ENCODE assay signal across 10 mouse cellular contexts in the genomic region with DNA sequence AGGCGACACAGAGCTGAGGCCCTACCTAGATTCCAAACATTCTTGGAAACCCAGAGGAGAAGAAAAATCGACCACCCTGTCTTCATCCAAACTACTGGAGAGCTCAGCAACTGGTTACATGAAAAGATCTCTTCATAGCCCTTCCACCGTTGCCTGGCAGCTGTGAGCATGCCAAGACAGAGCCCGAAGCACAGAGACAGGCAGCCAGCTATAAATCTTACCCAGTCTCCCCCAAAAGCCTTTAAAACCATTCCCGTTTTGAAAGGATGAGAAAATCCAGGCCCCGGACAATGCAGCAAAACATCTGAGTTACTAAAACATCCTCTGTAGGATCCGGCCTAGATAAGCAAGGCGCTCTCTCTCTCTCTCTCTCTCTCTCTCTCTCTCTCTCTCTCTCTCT.
A peak's percentile ranks its signal among the peaks of the same experiment; 100 is the strongest.
DNase-seq lines count a peak whose midpoint lies in the region; ATAC-seq and TF ChIP-seq lines count a peak whose summit lies in the region.
"Had no signal": no experiment of that assay in that cellular context is flagged by ENCODE, and none has a peak within 500 bp of the region (broad histone marks: within the 10 kb centered on the region; RNA-seq: fewer than 3 reads in every experiment).

No protein-coding gene starts in this region.

- peak overlapping the region; percentile 81 for H3K27ac ChIP-seq in heart, embryonic 13.5 days (replicated peaks)
- peak overlapping the region; percentile 58 for H3K27ac ChIP-seq in ES-Bruce4 (ENCODE audit: insufficient read depth, low read length)
- no peak overlapping the region for H3K27ac ChIP-seq in embryonic facial prominence, embryonic 11.5 days (replicated peaks; ENCODE audit: low read depth, low read length)
- peak overlapping the region; percentile 9 for H3K27ac ChIP-seq in limb, embryonic 12.5 days

- H3K9ac ChIP-seq in heart, embryonic 13.5 days = peak overlapping the region; percentile 42; the same call in 1 of the 2 replicates
- H3K9ac ChIP-seq in ES-Bruce4 (ENCODE audit: low read depth, poor library complexity, severe bottlenecking) = no peak overlapping the region
- no peak overlapping the region for H3K9ac ChIP-seq in embryonic facial prominence, embryonic 11.5 days (replicated peaks; ENCODE audit: low read length)
- H3K9ac ChIP-seq in limb, embryonic 12.5 days (replicated peaks) = no peak overlapping the region

- no peak for DNase-seq in heart, postnatal 25 days (ENCODE audit: low spot score)
- peak; percentile 49 for DNase-seq in embryonic facial prominence, embryonic 11.5 days (ENCODE audit: low spot score)
- DNase-seq in c-Kit-positive CD71-positive TER-119-positive erythroid progenitor cells, embryonic 14.5 days (ENCODE audit: low spot score) = no peak
- DNase-seq in frontal cortex, postnatal 36 days (ENCODE audit: low spot score in 2 of 2) = no peak
- no peak for DNase-seq in layer of hippocampus, postnatal 10 days (ENCODE audit: low spot score in 2 of 2)
- DNase-seq: thymus, adult 18-20 months had no signal

- ATAC-seq in heart, embryonic 13.5 days (ENCODE audit: extremely low read depth, insufficient number of reproducible peaks, low FRiP score, low TSS enrichment) = no peak
- ATAC-seq in embryonic facial prominence, embryonic 11.5 days (replicated peaks; ENCODE audit: insufficient number of reproducible peaks, low FRiP score, low TSS enrichment, low read depth) = no peak
- ATAC-seq in limb, embryonic 12.5 days (ENCODE audit: insufficient number of reproducible peaks, insufficient read depth, low FRiP score, low TSS enrichment, low read depth) = peak; percentile 42; the same call in 1 of the 2 replicates

- H3K4me1 ChIP-seq in heart, embryonic 13.5 days = peaks cover 82% of the 10 kb centered on the region
- peaks cover 4% of the 10 kb centered on the region for H3K4me1 ChIP-seq in ES-Bruce4 (ENCODE audit: control insufficient read depth, insufficient read depth, low read length)
- peaks cover 7% of the 10 kb centered on the region for H3K4me1 ChIP-seq in embryonic facial prominence, embryonic 11.5 days (ENCODE audit: control insufficient read depth, insufficient read depth, low read length)
- H3K4me1 ChIP-seq in limb, embryonic 12.5 days (replicated peaks) = peaks cover 68% of the 10 kb centered on the region

- TF ChIP-seq CTCF in ES-Bruce4 (IDR thresholded peaks at IDR 0.05; ENCODE audit: low read depth, low read length) = no peak

- intact Hi-C loops in heart, postnatal 25 days (cut with DNase I) = no loop called here

- H3K4me3 ChIP-seq in heart, embryonic 13.5 days = no peak overlapping the region
- no peak overlapping the region for H3K4me3 ChIP-seq in ES-Bruce4 (ENCODE audit: low read depth, low read length)
- no peak overlapping the region for H3K4me3 ChIP-seq in embryonic facial prominence, embryonic 11.5 days (ENCODE audit: low read depth, low read length)
- no peak overlapping the region for H3K4me3 ChIP-seq in limb, embryonic 12.5 days (replicated peaks)

- H3K4me2 ChIP-seq in heart, embryonic 13.5 days = no peak overlapping the region; the same call in 1 of the 2 replicates
- no peak overlapping the region for H3K4me2 ChIP-seq in embryonic facial prominence, embryonic 11.5 days (ENCODE audit: low read depth, low read length)
- no peak overlapping the region for H3K4me2 ChIP-seq in limb, embryonic 12.5 days

- no peaks in the 10 kb centered on the region for H3K9me3 ChIP-seq in heart, embryonic 13.5 days
- no peaks in the 10 kb centered on the region for H3K9me3 ChIP-seq in ES-Bruce4 (replicated peaks; ENCODE audit: control insufficient read depth, insufficient read depth, low read length, poor library complexity, severe bottlenecking)
- no peaks in the 10 kb centered on the region for H3K9me3 ChIP-seq in embryonic facial prominence, embryonic 11.5 days (replicated peaks; ENCODE audit: control insufficient read depth, low read length)
- H3K9me3 ChIP-seq in limb, embryonic 12.5 days = no peaks in the 10 kb centered on the region

- H3K27me3 ChIP-seq in heart, embryonic 13.5 days (replicated peaks) = no peaks in the 10 kb centered on the region
- no peaks in the 10 kb centered on the region for H3K27me3 ChIP-seq in ES-Bruce4 (ENCODE audit: control insufficient read depth, insufficient read depth, low read length, poor library complexity, severe bottlenecking)
- no peaks in the 10 kb centered on the region for H3K27me3 ChIP-seq in embryonic facial prominence, embryonic 11.5 days (ENCODE audit: control insufficient read depth, insufficient read depth, low read length)
- H3K27me3 ChIP-seq in limb, embryonic 12.5 days = no peaks in the 10 kb centered on the region
- H3K27me3 ChIP-seq: CH12.LX had no signal

- TF ChIP-seq EP300 in ES-Bruce4 (IDR thresholded peaks at IDR 0.05; ENCODE audit: insufficient read depth, low read depth, low read length) = no peak

- 12% methylated on average over 8 of the region's 8 CpGs for WGBS in heart, embryonic 13.5 days
- 41% methylated on average over 7 of the region's 8 CpGs for WGBS in embryonic facial prominence, embryonic 11.5 days
- whole genome bisulfite sequencing in limb, embryonic 12.5 days = 14% methylated on average over 8 of the region's 8 CpGs

- TF ChIP-seq POLR2A in ES-Bruce4 (IDR thresholded peaks at IDR 0.05; ENCODE audit: insufficient read depth, low read length) = no peak

- H3K36me3 ChIP-seq in heart, embryonic 13.5 days = peaks cover 16% of the 10 kb centered on the region
- H3K36me3 ChIP-seq in ES-Bruce4 (ENCODE audit: control insufficient read depth, insufficient read depth, low read length, poor library complexity, severe bottlenecking) = no peaks in the 10 kb centered on the region; the same call in none of the 2 replicates
- no peaks in the 10 kb centered on the region; the same call in 1 of the 2 replicates for H3K36me3 ChIP-seq in embryonic facial prominence, embryonic 11.5 days (replicated peaks; ENCODE audit: control insufficient read depth, insufficient read depth, low read depth, low read length)
- peaks cover 9% of the 10 kb centered on the region; the same call in 1 of the 2 replicates for H3K36me3 ChIP-seq in limb, embryonic 12.5 days
